Mouse (Mus musculus) heart, embryonic 16.5 days (tissue): ENCODE data around the gene Cdkl2. TPM values are rescaled to one million over a fixed set of nuclear protein-coding genes. Genes with fewer than 3 reads are reported as not detected.

Experiments used
- ATAC-seq: fragments of 200-750 bp; cut with Nextera tagmentation; replicated peaks from 2 replicates; pipeline ENCODE4 v1.8.0; 2017; ENCODE audit warnings: moderate number of reproducible peaks; ENCODE audit not compliant: insufficient read depth, low FRiP score; ENCODE audit errors: extremely low read depth
- H3K27ac ChIP-seq: fragments of 300-500 bp; sonication (generic); 2 replicates; pipeline ENCODE4 v1.5.1; 2014; ENCODE audit warnings: mild to moderate bottlenecking, low read length, control low read depth, moderate library complexity
- H3K27me3 ChIP-seq: fragments of 300-500 bp; sonication (generic); 2 replicates; pipeline ENCODE4 v1.6.1; 2014; ENCODE audit warnings: low read length, mixed read lengths; ENCODE audit not compliant: control insufficient read depth, insufficient read depth
- H3K36me3 ChIP-seq: fragments of 300-500 bp; sonication (generic); 2 replicates; pipeline ENCODE4 v1.6.1; 2014; ENCODE audit not compliant: control insufficient read depth, insufficient read depth
- H3K4me1 ChIP-seq: fragments of 300-500 bp; sonication (generic); 2 replicates; pipeline ENCODE4 v1.6.1; 2014; ENCODE audit warnings: low read length, mixed read lengths; ENCODE audit not compliant: control insufficient read depth, insufficient read depth
- H3K4me2 ChIP-seq: fragments of 300-500 bp; sonication (generic); 2 replicates; pipeline ENCODE4 v1.6.1; 2014; ENCODE audit warnings: low read depth, mild to moderate bottlenecking, control low read depth, low read length
- H3K4me3 ChIP-seq: fragments of 300-500 bp; sonication (generic); 2 replicates; pipeline ENCODE4 v1.5.1; 2014; ENCODE audit warnings: mild to moderate bottlenecking, control low read depth, low read length
- H3K9ac ChIP-seq: fragments of 300-500 bp; sonication (generic); 2 replicates; pipeline ENCODE4 v1.6.1; 2014; ENCODE audit warnings: low read length, control low read depth
- H3K9me3 ChIP-seq: fragments of 300-500 bp; sonication (generic); replicated peaks from 2 replicates; pipeline ENCODE4 v1.6.1; 2016; ENCODE audit warnings: low read length; ENCODE audit not compliant: control insufficient read depth
- WGBS: fragments of 180-500 bp; shearing (Covaris S2); extraction: QIAGEN DNeasy Blood & Tissue Kit; methylation state at CpG from one replicate; pipeline ENCODE4 v1.1.7; 2014; 5-methylcytosine and 5-hydroxymethylcytosine counted together
- polyA plus RNA-seq: library from polyadenylated mRNA; unstranded; fragments of >200 nt; fragmentation: Nextera tagmentation; extraction: Ambion mirVana; gene quantifications from 2 replicates; pipeline ENCODE4 v1.2.1, GENCODE M21; 2015

The Cdkl2 gene
- polyA plus RNA-seq, 1 experiment from 2014 or later = 1.2 TPM

DNA sequence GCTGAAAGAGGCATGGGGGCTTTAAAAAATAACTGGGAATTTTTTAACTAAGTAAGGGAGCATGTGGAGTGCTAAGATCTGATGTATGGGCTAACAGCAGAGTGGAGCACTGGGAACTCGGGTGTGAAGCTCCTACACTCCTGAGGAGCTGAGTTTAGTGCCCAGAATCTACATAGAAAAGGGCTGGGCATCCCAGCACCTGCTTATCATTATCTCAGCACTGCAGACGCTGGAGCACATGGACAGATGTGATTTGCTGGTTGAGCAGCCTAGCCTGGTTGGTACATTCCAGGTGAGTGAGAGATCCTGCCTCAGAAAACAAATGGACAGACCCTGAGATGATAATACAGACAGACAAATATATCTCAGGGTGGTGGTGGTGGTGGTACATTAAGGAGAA, 33.9 kb downstream of the Cdkl2 start:
- Histone ChIP-seq H3K27me3 (no peaks in the 10 kb centered on the region), H3K27ac (no peak overlapping the region), H3K9me3 (no peaks in the 10 kb centered on the region), H3K4me1 (no peaks in the 10 kb centered on the region), H3K36me3 (no peaks in the 10 kb centered on the region), H3K4me3 (no peak overlapping the region), H3K9ac (no peak overlapping the region), H3K4me2 (no peak overlapping the region)
- 37% methylated on average over 2 of the region's 2 CpGs for WGBS
- no peak for ATAC-seq

- no peaks in the 10 kb centered on the region for H3K4me1 ChIP-seq
- WGBS = 59% methylated on average over 2 of the region's 2 CpGs
- H3K27ac ChIP-seq = no peak overlapping the region
- H3K36me3 ChIP-seq = no peaks in the 10 kb centered on the region
- H3K4me2 ChIP-seq = no peak overlapping the region
- H3K27me3 ChIP-seq = no peaks in the 10 kb centered on the region
- peaks cover 14% of the 10 kb centered on the region for H3K9me3 ChIP-seq
- no peak overlapping the region for H3K4me3 ChIP-seq
- no peak overlapping the region for H3K9ac ChIP-seq
- no peak; the same call in 1 of the 2 replicates for ATAC-seq
Measured at GRCm38 (mm10) chr5:92003011-92003410, 40.7 kb downstream of the Cdkl2 start.

DNA sequence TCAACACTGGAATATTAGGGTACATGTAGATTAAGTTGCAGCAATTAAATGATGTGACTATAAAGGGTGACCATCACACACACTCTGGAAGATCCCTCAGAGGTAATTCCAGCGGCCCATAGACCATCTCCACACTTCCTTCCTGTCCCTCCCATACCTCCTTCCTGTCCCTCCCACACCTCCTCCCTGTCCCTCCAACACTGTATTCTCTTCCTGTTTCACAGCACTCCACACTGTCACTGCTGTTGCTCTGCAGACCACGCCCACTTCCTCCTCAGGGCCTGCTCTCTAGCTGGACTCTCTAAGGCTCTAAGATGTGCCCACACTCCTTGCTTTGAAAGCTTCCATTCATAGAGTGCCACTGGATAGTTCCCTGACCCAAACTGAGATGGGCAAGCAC, 42.9 kb downstream of the Cdkl2 start:
- Histone ChIP-seq H3K9me3 (peaks cover 14% of the 10 kb centered on the region), H3K4me1 (no peaks in the 10 kb centered on the region), H3K36me3 (no peaks in the 10 kb centered on the region), H3K9ac (no peak overlapping the region), H3K4me3 (no peak overlapping the region), H3K27ac (no peak overlapping the region), H3K27me3 (no peaks in the 10 kb centered on the region), H3K4me2 (no peak overlapping the region)
- no peak for ATAC-seq
- WGBS = 47% methylated on average over 2 of the region's 2 CpGs

DNA sequence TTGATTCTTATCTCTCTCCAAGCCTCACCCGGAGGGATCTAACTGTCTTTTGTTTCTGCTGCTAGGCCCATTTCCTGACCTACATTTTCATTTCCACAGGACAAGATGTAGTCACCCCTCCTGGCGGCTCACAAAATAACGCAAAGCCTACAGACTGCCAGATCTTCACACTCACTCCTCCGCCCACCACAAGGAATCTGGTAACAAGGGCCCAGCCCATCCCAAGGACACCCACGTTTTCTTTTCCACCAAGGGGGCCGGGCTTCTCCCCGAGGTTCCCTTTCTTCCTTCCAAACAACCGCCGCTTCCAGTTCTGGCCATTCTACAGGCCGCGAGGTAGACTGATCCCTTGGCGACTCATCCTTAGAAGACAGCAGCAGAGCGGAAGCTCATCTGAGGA, 49.1 kb downstream of the Cdkl2 start:
- no peak for ATAC-seq
- Histone ChIP-seq H3K27ac (no peak overlapping the region), H3K4me1 (no peaks in the 10 kb centered on the region), H3K4me2 (no peak overlapping the region), H3K27me3 (no peaks in the 10 kb centered on the region), H3K9ac (no peak overlapping the region), H3K9me3 (peaks cover 12% of the 10 kb centered on the region), H3K4me3 (no peak overlapping the region), H3K36me3 (no peaks in the 10 kb centered on the region)
- 59% methylated on average over 13 of the region's 13 CpGs for WGBS

GRCm38 (mm10) chr5:91993061-91993460, 50.6 kb downstream of the Cdkl2 start:
- H3K27me3 ChIP-seq = no peaks in the 10 kb centered on the region
- no peak overlapping the region for H3K4me3 ChIP-seq
- no peak for ATAC-seq
- no peaks in the 10 kb centered on the region for H3K36me3 ChIP-seq
- no peak overlapping the region for H3K4me2 ChIP-seq
- no peaks in the 10 kb centered on the region for H3K9me3 ChIP-seq
- no peaks in the 10 kb centered on the region for H3K4me1 ChIP-seq
- H3K9ac ChIP-seq = no peak overlapping the region
- H3K27ac ChIP-seq = no peak overlapping the region
- WGBS = 78% methylated on average over 2 of the region's 2 CpGs

DNA sequence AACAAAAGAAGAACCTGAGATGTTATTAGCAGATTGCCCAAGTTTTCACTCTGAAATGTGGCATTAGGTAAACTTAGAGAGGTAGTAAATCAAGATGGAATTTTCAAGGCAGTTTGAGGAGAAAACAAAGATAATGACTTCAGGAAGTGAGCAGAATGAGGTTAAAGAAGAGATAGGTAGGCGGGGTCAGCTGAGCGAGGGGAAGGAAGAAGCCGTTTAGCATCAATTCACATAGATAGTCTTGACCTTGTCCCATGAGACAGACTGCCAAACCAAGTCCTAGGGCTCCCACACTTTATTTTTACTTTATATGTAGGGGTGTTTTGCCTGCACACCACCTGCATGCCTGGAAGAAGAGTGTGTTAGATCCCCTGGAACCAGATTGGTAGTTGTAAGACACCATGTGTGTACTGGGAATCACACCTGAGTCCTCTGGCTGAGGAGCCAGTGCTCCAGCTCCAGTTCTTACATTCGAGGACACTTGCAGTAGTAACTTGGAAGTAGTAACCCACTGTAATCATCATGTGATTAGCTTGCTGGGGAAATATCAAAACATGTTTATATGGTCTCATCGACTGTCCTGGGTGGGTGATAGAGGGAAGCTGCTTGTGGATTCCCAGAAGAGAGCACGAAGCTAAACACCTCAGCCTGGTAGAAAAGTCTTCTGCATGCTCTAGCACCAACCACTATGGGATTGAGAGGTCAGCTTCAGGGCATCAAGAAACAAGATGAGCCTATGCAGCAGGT, 52.3 kb downstream of the Cdkl2 start:
- Histone ChIP-seq H3K9me3 (no peaks in the 10 kb centered on the region), H3K9ac (no peak overlapping the region), H3K36me3 (no peaks in the 10 kb centered on the region), H3K4me2 (no peak overlapping the region), H3K4me3 (no peak overlapping the region), H3K27ac (no peak overlapping the region), H3K27me3 (no peaks in the 10 kb centered on the region), H3K4me1 (no peaks in the 10 kb centered on the region)
- 77% methylated on average over 6 of the region's 6 CpGs for WGBS
- ATAC-seq = no peak

DNA sequence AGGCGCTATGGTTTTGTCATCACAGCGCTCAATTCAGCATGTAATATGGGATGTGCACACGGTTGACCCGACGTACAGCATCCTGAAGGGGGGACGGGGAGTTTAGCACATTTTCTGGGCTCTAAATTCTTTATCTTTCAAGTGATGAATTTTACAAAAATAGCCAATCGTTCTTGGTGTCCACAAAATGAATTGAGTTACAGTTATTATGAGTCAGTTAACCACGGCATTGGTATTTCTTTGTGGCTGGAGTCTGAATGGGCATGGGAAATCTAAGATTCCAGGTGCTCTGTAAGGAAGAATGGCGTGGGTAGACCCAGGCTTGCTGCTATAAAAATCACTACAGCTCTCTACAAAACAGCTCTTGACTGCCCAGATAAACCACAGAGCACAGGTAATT, 54.4 kb downstream of the Cdkl2 start:
- WGBS = 79% methylated on average over 9 of the region's 9 CpGs
- Histone ChIP-seq H3K9ac (no peak overlapping the region), H3K4me2 (no peak overlapping the region)

GRCm38 (mm10) chr5:91987799-91988198, 55.9 kb downstream of the Cdkl2 start:
- no peaks in the 10 kb centered on the region for H3K36me3 ChIP-seq
- WGBS = 93% methylated on average over 2 of the region's 2 CpGs

More for the DNA sequence above, 54.4 kb downstream of the Cdkl2 start:
- Histone ChIP-seq H3K27ac (no peak overlapping the region), H3K27me3 (no peaks in the 10 kb centered on the region), H3K9me3 (no peaks in the 10 kb centered on the region), H3K4me1 (no peaks in the 10 kb centered on the region), H3K36me3 (no peaks in the 10 kb centered on the region), H3K4me3 (no peak overlapping the region)
- no peak for ATAC-seq

GRCm38 (mm10) chr5:91987236-91987635, 56.4 kb downstream of the Cdkl2 start, which contains the start of gene Odaph:
Gene Odaph, plus strand, starts transcription at chr5:91987475.
- no peaks in the 10 kb centered on the region for H3K4me1 ChIP-seq
- no peak within 1 kb of the TSS for H3K27ac ChIP-seq
- H3K36me3 ChIP-seq = no peaks in the 10 kb centered on the region
- no peaks in the 10 kb centered on the region for H3K9me3 ChIP-seq
- WGBS = 61% methylated on average over 4 of the region's 4 CpGs
- H3K4me2 ChIP-seq = no peak within 1 kb of the TSS
- no peaks in the 10 kb centered on the region for H3K27me3 ChIP-seq
- no peak within 1 kb of the TSS for H3K4me3 ChIP-seq
- ATAC-seq = no peak
- no peak within 1 kb of the TSS for H3K9ac ChIP-seq

More at GRCm38 (mm10) chr5:91987799-91988198, 55.9 kb downstream of the Cdkl2 start:
- Histone ChIP-seq H3K27ac (no peak overlapping the region), H3K4me1 (no peaks in the 10 kb centered on the region), H3K4me3 (no peak overlapping the region), H3K9me3 (no peaks in the 10 kb centered on the region), H3K9ac (no peak overlapping the region), H3K4me2 (no peak overlapping the region), H3K27me3 (no peaks in the 10 kb centered on the region)
- ATAC-seq = no peak
